Mouse (Mus musculus): ENCODE results near the gene Clpp.

The Clpp gene

DNA sequence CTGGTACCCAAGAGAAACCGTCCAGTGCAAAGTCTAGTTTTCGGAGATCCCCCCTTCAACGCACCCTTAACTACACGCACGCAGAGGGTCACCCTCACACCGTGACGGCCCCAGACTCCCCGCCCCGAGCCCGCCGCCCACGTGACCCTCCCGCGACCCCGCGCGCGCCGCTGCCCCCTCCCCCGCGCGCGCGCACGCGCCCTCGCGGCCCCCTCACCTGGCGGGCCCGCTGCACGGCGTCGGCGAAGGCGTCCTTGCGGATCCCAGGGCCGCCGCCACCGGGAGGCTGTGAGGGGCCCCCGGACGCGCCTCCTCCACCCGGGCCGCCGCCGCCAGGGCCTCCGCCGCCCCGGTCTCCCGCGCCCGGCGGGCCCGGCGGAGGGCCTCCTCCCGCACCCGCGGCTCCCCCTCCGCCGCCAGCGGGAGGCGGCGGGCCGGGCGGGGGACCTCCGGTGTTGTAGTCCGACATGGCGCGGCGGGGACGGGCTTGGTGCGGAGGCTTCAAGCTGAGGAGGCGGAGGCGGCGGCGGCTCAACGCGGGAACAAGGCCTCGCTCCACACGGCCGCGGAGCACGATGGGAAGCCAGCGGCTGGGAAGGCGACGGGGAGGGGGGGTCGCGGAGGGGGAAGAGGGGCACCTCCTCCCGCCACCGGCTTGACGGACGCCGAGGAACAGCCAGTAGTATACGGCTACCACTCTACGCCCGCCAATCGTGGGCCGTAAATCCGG is 41.0 kb downstream of the Clpp start, which contains the start of gene Khsrp:
Khsrp (minus strand) TSS at position 592 of the 730 bp plus-strand sequence.
- DNase-seq (ENCODE audit: low spot score in 2 of 2) = peak in 1 of 2 experiments; percentile 42

DNA sequence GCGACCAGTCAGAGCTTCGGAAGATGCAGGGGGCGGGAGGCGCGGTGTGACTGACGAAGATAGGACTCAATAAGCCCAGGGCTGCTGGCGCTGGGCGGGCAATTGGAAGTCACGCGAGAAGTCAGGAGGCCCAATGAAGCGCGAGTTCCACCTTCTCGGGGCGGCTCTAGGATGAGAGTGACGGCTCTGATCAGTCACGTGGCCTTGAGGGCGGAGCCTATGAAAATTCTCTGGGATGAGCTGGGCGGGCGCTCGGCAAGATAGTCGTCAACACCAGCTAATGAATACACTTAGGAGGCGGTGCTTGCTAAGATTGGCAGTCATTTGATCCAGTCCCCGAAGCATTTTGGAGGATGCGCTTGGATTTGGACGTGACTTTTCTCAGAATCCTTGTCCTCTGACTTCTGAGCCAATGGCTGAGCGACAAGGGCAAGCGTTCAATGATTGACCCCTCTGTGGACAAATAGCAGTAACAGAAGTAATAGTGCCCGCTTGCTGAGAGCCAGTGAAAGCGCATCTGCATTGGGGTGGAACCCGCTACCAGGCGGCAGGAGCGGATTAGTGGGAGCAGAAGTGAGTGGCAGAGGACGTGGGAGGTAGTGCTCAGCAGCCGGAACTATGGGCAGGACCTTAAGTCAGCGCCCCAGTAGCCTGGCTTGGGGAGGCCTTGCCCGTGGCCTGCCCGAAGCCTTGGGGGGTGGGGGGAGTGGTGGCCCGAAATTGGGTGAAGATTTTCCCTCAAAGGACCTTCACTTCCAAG is 41.7 kb downstream of the Clpp start:
- peak; percentile 96 to 98 for DNase-seq (ENCODE audit: low spot score in 2 of 2)

DNA sequence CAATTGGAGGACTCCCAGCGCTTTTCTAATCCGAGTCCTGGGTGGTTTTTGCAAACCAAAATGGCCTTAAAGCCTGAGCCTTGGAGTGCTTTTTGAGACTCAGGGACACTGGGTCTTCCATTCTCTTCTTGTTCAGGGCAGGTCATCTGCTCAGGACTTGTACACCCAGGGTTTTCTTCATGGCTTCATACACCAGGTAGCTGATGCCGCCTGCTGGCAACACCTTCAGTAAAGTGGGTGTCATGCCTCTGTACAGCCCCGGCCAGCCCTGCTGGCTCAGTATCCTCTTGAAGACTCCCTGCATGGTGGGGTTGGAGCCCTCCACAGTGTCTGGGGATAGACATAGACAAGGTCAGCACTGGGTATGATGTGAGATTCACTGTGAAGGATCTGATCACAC is 42.7 kb downstream of the Clpp start:
- no peak for DNase-seq (ENCODE audit: low spot score in 2 of 2)

DNA sequence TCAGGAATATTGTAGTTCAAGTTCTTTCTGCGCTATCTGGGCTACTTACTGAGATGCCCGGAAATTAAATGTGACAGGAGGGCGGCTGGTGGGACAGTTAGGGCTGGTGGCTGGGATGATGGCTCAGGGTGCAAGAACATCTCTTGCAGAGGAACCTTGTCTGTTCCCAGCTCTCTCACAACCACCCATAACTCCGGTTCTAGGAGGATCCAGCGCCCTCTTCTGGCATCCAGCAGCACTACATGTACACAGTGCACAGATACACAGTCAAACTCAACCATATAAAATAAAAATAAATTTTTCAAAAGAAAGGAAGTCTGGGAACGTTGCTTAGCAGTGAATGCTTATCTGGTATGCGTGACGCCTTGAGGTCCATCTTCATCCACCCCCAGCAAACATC is 48.9 kb downstream of the Clpp start:
- DNase-seq (ENCODE audit: low spot score in 2 of 2) = no peak

DNA sequence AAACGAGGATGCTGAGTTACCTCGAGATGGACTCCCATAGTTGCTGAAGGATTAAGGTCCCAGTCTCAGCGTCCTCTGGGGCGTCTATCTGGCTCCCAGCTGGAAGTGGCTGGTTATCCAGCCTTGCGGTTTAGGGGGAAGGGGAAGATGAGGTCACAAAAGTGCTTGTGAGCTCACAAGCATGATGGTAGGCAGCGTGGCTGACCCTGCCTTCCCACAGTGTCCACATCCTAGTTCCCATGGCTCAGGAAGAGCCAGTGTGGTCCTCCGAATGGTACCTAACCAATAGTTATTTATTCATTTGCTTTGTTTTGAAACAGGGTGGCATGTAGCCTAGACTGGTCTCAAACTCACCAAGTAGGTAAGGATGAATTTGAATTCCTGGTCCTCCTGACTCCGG is 51.4 kb downstream of the Clpp start, which contains the start of gene Slc25a41:
Slc25a41 (minus strand) TSS at position 101 of the 400 bp plus-strand sequence.
- DNase-seq (ENCODE audit: low spot score in 2 of 2) = no peak

Measured in spleen, postnatal 14 days (tissue).